Mouse (Mus musculus) neural tube, embryonic 10.5 days (tissue): ENCODE measurements around the gene Dnajc30.
"Not testable (repeated sequence)": the region's sequence is repeated elsewhere in the genome, so short reads cannot be mapped to it uniquely, and the experiment has no call there.

ENCODE experiments used
- DNase-seq: peaks from one replicate; pipeline ENCODE4 v3.0.0-alpha.2; 2017; ENCODE audit warnings: low spot score; ENCODE audit errors: extremely low spot score

Dnajc30 gene

DNA sequence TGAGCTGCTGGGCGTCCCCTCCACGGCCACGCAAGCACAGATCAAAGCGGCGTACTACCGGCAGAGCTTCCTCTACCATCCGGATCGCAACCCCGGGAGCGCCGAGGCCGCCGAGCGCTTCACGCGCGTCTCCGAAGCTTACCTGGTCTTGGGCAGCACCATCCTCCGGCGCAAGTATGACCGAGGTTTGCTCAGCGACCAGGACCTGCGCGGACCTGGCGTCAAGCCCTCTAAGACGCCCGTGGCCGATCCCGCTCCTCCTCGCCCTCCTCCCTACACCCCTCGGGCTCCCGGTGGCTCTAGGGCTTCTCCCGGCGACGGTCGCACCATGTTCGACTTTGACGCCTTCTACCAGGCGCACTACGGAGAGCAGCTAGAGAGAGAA is 372 bp downstream of the Dnajc30 start:
- DNase-seq = no peak

- DNase-seq = not testable (repeated sequence)
Measured at GRCm38 (mm10) chr5:135064909-135065446, 976 bp downstream of the Dnajc30 start, which contains the start of gene Bud23. Gene Bud23, minus strand, starts transcription at chr5:135064959.

DNA sequence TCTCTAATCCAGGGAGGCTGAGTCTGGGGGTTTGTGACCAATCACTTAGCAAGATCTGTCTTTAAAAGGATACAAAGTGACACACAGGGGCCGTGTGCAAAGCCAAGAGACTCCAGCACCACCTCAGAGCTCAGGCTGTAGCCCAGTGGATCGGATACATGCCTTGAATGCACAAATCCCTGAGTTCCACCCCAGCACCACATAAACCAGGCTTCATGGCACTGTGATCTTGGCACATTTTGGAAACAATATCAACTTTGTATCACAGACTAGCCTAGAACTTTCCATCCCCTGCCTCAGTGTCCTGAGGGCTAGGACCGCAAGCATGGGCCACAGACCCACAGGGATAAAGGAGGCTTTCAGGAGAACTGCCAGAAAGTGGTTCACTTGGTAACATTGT is 2.0 kb downstream of the Dnajc30 start:
- no peak for DNase-seq

DNA sequence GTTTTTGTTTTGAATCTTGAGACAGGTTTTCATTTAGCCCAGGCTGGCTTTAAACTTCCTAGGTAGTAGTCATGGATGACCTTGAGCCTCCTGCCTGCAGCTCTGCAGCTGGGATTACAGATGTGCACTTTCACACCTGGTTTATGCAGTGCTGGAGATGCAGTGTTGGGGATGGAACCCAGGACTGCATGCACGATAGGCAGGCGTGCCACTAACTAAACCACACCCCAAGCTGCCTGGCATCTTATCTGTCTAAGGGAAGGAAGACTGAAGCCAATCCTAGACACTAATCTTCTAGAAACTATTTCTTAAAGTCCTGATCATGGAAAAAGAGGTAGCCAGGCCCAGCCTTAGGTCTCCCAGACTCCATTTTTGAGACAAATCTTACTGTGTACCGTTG is 6.4 kb downstream of the Dnajc30 start:
- DNase-seq = no peak

GRCm38 (mm10) chr5:135072061-135072460 is 8.1 kb downstream of the Dnajc30 start:
- no peak for DNase-seq

GRCm38 (mm10) chr5:135072720-135073119 is 8.7 kb downstream of the Dnajc30 start:
- DNase-seq = no peak

DNA sequence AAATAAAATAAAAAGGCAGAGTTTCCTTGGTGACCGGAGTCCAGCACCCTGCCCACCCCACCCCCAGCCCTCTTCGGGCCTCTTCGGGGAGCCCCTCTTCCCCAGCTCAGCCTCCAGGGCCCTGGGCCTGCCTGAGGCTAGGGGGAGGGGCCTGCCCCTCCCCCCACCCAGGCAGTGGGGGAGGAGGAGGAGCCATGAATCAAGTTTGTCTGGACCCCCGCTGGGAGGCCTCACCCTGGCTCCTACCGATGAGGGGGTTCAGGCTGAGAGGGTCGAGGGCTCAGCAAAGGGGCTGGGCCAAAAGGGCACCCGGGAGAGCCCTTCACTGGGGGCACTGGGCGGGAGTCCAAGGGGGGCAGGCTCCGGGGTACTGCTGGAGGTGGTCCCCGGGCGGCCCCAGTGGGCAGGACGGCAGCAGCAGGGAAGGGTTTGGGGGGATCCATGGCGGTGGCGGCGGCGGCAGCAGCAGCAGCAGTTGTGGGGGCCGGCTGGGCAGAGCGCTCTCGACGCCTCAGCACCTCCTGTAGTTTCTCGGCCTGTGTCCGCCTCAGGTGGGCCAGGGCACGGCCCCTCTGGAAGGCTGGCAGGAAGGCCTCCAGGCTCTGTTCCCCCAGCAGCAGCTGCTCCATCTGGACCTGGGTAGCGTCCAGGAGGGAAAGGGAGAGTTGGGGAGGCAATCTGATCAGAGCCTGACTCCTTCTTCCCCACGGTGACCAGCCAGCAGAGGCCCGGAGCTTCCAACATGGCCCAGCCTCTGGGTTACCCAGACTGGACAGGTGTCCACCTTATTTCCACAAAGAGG is 9.5 kb downstream of the Dnajc30 start:
- DNase-seq = no peak

DNA sequence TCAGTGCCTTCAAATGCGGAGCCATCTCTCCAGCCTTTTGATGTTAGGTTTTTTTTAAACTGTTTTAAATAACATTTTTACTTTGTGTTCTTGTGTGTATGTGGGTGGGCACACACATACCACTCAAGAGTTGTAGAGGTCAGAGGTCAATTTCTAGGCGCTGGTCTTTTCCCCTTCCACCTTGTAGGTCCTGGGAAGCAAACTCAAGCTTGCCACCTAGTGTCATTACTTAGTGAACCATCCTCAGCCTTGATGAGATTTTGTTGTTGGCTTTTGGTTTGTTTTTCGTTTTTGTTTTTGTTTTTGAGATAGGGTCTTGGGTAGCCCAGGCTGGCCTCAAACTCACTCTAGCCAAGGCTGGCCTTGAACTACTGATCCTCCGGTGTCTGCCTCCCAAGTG is 11.7 kb downstream of the Dnajc30 start:
- DNase-seq = no peak

GRCm38 (mm10) chr5:135076368-135076767 is 12.4 kb downstream of the Dnajc30 start:
- no peak for DNase-seq

GRCm38 (mm10) chr5:135076931-135077505 is 13.0 kb downstream of the Dnajc30 start:
- peak; percentile 46 for DNase-seq

DNA sequence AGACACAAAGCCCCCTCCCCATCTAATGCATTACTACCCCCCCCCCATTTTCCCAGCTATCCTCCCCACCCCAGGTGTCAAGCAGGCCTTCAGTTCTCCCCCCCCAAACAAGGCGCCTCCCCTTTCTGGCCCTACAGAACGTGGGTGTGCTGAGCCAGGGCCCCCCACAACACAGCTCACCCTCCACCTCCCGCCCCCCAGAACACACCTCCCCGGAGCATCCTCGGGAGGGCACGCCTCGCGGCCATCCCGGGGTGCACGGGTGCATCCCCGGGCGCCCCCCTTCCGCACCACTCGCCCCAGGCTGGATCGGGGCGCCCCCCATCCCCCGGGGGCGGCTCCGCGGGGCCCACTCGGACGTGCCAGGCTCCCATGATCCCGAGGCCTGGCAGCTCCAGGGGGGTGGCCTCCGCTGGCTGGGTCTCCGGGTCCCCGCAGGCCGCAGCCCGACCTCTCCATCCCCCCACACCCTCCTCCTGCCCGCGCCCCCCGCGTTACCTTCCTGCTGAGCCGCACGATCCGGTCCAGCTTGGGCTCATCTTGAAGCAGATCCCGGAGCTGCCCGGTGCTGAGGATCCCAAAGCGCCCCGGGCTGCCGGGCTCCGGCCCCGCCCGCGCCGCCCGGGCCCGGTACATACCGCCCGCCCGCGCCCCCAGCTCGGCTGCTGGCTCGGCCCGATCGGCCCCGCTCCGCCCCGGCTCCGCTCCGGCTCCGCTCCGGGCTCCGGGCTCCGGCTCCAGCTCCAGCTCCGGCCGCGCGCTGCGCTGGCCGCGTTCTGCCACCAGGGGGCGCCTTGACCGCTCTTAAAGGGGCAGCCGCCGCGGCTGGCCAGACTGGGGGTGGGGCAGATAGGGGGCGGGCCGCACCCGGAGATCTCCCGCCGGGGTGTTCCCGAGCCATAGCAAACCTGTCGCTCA is 13.8 kb downstream of the Dnajc30 start, which contains the start of gene Vps37d:
Vps37d (minus strand) TSS at position 703 of the 918 bp plus-strand sequence.
- DNase-seq = peak; percentile 98

DNA sequence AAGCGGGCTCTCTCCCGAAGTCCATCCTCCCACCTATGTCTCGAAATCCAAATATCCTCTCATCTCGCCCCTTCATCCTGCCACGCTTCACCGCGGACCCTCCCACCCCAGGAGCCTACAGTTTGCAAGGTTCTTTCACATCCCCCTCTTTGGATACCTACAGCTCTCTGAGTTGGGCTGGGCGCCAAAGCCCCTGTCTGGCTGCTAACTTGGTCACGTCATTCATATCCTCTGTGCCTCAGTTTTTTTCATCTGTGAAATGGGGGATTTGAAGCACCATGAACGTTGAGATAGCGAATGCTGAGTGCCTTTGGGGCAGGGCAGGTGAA is 14.4 kb downstream of the Dnajc30 start:
- DNase-seq = no peak

- no peak for DNase-seq
Measured at GRCm38 (mm10) chr5:135079578-135079977, 15.6 kb downstream of the Dnajc30 start.

DNA sequence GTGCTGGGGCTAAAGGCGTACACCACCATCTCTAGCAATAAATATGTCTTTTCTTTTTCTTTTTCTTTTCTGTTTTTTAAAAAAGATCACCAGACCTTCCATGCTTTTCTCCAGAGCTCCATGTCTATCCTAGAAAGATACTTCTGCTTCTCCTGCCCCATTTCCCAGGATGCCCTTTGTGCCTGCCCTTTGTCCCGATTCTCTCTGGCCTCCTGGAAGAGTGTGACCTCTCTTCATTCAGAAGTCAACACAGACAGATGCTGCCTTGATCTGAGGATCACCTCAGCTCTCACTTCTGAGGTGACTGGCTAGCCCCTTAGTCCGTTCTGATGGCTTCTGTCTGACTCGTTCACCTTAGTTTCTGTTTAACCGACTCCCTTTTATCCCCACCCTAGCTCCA is 16.5 kb downstream of the Dnajc30 start:
- no peak for DNase-seq

- DNase-seq = no peak
Measured at GRCm38 (mm10) chr5:135086871-135087270, 22.9 kb downstream of the Dnajc30 start.

GRCm38 (mm10) chr5:135089653-135090052 is 25.7 kb downstream of the Dnajc30 start, which contains the start of gene Mlxipl:
Gene Mlxipl, plus strand, starts transcription at chr5:135089890.
- peak; percentile 22 for DNase-seq

DNA sequence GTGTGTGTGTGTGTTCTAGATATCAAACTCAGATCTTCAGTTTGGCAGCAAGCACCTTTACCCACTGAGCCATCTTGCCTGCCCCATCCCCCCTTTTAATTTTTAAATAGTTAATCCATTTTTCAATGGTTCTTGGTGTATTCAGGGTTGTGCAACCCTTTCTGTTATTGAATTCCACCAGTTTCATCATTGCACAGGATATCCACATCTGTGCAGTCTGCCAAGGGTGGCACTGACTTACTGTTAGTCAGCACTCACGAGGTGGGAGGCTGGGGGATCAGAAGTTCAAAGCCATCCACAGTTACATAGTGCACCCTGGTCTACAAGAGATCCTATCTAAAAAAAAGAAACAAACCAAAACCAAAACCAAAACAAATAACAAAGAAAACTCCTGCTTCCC is 37.0 kb downstream of the Dnajc30 start:
- no peak for DNase-seq

GRCm38 (mm10) chr5:135103999-135104660 is 40.1 kb downstream of the Dnajc30 start:
- DNase-seq = no peak

GRCm38 (mm10) chr5:135106758-135107256 is 42.8 kb downstream of the Dnajc30 start:
- peak; percentile 88 for DNase-seq

DNA sequence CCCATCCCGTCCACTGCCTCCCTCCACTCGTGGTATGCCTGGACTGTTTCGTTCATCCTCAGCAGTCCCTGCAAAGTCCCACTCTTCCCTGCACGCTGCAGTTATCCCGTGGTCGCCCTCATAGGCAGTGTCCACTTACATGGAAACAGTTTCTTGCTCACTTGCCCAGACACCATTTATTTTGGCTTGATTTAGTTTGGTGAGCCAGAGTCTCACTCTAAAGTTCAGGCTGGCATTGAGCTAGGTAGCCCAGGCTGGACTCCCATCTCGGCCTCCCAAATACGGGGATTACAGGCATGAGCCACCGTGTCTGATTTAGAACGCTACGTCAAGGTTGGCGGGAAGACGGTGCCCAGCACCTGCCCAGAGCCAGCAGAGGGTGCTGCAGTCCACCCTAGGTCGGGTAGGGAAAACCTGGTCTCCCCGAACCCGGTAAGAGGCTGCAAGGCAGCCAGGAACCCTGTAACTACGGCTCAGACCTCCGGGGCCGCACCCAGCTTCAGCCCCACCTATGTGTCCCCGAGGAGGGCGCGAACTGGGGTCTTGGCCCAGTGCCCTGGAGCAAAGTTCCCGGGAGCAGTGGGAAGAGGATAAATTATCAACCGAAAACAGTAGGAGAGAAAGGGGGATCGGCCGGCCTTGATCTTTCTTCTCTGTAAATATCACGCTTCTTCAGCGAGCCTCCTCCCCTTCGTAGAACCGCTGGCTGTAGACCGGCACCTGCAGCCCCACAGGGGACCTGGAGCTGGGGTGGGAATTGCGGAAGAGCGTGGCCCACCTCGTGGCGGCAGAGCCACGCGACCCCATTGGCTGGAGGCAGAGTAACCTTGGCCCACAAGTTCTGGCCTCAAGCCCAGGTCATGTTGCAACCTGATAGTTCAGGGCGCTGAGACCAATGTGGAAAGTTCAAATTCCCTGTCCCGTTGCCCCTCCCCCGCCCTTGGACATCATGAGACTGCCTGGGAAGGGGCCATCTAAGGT is 43.8 kb downstream of the Dnajc30 start:
- DNase-seq = peak; percentile 57
